Mouse (Mus musculus) ES-Bruce4 (cell line): ENCODE measurements around the gene Fbxl2.

Experiments
- CTCF ChIP-seq: IDR thresholded peaks from one replicate; pipeline ENCODE4 v1.8.1; 2011; ENCODE audit warnings: low read depth, low read length
- POLR2A ChIP-seq: IDR thresholded peaks from one replicate; pipeline ENCODE4 v1.8.1; 2011; ENCODE audit warnings: low read length; ENCODE audit not compliant: insufficient read depth

- TF ChIP-seq POLR2A: no peak
- TF ChIP-seq CTCF: no peak
Measured at GRCm38 (mm10) chr9:113982451-113982850, 63.5 kb downstream of the Fbxl2 start.
